Mouse (Mus musculus): Measurements from ENCODE around the gene RPS10-NUDT3.

DNA sequence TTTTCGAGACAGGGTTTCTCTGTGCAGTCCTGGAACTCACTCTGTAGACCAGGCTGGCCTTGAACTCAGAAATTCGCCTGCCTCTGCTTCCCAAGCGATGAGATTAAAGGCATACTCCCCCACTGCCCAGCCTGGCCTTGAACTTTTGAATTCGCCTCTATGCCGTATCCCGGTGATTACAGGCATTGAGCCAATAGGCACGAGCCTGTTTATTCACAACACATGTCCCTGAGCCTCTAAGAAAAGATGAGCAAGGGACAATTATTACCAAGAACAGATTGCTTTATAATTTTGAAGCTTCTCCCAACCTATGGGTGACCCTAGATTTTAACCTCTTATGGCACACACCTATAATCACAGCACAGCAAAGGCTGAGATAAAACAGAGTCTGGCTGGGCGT lies 6.6 kb downstream of the RPS10-NUDT3 start:
- no peak for TF ChIP-seq CTCF (IDR thresholded peaks at IDR 0.05; ENCODE audit: low read depth, low read length)
- no peak for TF ChIP-seq POLR2A (IDR thresholded peaks at IDR 0.05; ENCODE audit: extremely low read depth, insufficient read depth, low read length)
